Mouse (Mus musculus): ENCODE results near the gene Atp13a2.

Gene Atp13a2

DNA sequence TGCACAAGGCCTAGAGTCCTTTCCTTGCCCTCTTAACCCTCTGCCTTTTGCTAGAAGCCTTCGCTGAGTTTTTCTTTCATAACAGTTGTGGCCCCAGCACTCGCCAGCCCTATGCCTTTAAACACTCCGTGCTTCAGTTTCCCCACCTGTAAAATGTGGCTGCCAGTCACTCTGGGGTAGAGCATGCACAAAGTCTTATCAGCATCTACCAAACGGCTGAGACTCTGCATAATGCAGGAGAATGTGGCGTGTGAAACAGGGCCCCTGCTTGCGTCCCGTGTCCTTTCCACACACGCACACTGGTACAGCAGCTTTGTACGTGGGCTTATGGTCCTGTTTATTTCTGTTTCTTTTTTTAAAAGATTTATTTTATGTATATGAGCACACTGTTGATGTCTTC is 10.1 kb downstream of the Atp13a2 start:
- DNase-seq (ENCODE audit: low spot score): no peak

DNA sequence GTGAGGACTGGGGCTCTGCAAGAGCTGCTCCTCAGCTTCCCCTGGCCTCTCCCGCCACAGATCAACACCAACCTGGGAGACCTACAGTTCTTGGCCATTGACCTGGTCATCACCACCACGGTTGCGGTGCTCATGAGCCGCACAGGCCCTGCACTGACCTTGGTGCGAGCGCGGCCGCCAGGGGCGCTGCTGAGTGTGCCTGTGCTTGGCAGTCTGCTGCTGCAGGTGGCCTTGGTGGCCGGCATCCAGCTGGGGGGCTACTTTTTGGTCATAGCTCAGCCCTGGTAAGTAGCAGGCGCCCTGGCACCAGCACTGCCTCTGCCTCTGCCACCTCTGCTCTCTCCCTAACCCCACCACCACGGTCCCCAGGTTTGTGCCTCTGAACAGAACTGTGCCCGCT is 19.3 kb downstream of the Atp13a2 start:
- DNase-seq (ENCODE audit: low spot score): no peak

- DNase-seq (ENCODE audit: low spot score): no peak
Observed at GRCm38 (mm10) chr4:141008028-141008427, 21.4 kb downstream of the Atp13a2 start.

GRCm38 (mm10) chr4:141010118-141010517 is 23.4 kb downstream of the Atp13a2 start, which contains the start of gene Mfap2:
Gene Mfap2, plus strand, starts transcription at chr4:141010418.
- no peak for DNase-seq (ENCODE audit: low spot score)

- no peak for DNase-seq (ENCODE audit: low spot score)
Observed at GRCm38 (mm10) chr4:141010526-141010925, 23.9 kb downstream of the Atp13a2 start.

DNA sequence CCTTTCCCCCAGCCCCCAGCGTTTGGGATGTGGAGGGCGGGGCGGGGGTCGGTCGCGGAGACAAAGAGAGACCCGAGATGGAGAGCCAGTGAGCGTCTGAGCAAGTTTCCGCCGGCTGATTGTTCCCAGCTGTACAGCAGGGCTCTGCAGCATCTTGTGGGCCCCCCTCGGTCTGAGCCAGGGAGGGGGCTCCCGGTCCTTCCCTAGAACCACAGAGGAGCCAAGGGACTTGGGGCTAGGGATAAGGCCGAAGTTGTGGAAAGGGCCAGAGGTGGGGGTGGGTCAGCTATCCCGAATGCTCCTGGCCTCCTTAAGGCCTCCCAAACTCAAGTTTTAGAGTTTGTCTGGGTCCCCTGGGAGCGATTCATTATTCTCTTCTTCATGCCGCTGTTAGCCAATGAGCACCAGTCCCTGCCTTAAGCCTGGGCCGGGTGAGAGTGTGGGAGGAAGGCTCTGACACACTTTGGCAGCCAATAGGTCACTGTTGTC is 24.3 kb downstream of the Atp13a2 start:
- no peak for DNase-seq (ENCODE audit: low spot score)

DNA sequence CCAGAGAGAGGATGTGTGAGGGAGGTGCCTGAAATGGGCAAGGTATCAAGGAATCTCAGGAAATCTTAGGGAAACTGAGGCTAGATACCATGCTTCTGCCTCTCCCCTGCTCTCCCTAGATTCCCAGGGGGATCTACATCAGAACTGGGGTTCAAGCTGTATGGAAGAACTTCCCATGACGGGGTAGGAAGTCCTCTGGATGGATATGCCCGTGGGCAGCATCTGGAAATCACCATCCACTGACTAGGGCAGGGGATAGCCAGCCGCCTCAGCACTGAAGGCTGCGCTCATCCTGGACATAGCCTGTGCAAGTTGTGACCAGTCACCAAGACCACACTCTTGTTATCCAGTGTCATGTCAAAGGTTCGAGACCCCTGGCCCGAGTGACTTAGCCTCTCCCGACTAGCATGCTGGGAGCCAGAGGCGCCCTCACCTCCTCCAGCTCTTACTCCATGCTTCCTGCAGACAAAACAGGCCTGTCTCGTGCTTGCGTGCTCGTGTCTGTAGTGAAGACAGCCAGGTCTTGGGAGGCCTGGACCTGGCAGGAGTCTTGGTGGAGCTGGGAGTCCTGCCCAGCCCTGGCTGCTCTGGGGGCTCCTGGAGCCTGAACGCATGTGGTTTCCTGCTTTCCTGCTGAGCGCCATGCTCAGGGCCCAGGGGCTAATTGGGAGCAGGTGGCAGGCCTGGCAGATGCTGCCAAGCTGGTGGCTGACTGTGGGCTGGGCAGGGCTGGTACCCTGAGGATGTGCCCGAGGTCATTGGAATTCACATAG is 25.1 kb downstream of the Atp13a2 start:
- DNase-seq (ENCODE audit: low spot score): no peak

DNA sequence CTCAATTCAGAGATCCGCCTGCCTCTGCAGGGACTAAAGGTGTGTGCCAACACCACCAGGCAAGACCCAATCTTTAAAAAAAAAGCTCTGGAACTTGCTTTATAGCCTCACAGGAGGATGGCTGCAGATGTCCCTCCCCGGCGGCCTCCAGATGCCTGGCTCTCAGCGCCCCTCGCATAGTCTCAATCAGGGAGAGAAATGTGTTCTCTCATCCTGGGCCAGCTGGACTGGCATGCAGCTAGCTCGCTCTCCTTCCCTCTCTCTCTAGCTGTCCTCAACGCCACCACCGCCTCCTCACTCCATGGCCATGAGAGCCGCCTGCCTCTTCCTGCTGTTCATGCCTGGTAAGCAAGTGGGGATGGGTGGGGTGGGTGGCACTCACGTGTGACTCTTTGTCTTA is 25.9 kb downstream of the Atp13a2 start:
- DNase-seq (ENCODE audit: low spot score): no peak

DNA sequence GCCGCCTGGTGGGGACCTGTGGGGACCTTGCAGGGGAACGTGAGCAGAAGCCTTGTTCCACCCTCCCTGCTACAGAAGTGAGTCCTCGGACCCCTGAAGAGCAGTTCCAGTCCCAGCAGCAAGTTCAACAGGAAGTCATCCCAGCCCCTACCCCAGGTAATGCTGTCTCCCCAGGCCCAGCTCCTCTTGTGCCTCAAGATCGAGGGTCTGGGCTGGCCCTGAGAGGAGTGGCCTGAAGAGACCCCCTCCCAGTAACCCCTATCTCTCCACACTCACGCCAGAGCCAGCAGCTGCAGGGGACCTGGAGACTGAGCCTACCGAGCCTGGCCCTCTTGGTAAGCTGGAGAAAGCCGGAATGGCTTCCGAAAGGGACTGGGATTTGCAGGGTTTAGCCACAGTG is 27.4 kb downstream of the Atp13a2 start:
- no peak for DNase-seq (ENCODE audit: low spot score)

GRCm38 (mm10) chr4:141014856-141015255 is 28.2 kb downstream of the Atp13a2 start:
- DNase-seq (ENCODE audit: low spot score): no peak

DNA sequence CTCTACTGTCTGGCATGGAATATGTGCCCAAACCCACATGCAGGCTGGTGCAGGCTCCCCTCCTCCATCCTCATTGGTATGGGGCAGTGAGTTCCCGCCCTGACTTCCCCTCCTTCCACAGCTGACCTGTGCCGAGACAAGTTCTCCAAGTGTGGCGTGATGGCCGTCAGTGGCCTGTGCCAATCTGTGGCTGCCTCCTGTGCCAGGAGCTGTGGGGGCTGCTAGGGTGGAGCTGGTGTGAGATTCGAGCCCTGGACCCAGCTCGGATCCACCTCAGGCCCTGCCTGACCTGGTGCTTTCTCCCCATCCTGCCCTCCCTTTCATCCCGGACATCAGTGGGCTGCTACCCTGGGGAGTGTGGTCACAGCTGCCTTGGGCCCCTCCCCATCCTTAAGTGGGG is 28.7 kb downstream of the Atp13a2 start:
- no peak for DNase-seq (ENCODE audit: low spot score)

GRCm38 (mm10) chr4:141016311-141016710 is 29.6 kb downstream of the Atp13a2 start:
- no peak for DNase-seq (ENCODE audit: low spot score)

- DNase-seq (ENCODE audit: low spot score): no peak
Observed at GRCm38 (mm10) chr4:141017657-141018436, 31.2 kb downstream of the Atp13a2 start.

DNA sequence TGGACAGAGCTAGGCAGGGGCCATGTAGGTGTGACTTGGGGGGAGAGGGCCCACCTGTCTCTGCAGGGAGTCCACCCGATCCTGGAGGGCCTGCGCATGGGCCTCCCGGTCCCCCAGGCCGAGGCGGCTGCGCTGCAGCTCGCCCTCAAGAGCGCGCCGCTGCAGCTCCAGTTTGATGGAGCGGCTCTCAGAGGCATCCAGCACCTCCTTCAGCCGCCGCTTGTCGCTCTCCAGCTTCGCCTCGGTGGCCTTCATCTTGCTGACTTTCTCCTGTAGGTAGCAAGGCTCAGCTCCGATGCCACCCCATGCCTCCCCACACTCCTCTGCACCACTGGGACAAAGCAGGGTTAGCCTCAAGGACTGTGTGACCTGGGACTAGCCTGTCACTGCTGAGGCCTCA is 33.5 kb downstream of the Atp13a2 start:
- DNase-seq (ENCODE audit: low spot score): no peak

DNA sequence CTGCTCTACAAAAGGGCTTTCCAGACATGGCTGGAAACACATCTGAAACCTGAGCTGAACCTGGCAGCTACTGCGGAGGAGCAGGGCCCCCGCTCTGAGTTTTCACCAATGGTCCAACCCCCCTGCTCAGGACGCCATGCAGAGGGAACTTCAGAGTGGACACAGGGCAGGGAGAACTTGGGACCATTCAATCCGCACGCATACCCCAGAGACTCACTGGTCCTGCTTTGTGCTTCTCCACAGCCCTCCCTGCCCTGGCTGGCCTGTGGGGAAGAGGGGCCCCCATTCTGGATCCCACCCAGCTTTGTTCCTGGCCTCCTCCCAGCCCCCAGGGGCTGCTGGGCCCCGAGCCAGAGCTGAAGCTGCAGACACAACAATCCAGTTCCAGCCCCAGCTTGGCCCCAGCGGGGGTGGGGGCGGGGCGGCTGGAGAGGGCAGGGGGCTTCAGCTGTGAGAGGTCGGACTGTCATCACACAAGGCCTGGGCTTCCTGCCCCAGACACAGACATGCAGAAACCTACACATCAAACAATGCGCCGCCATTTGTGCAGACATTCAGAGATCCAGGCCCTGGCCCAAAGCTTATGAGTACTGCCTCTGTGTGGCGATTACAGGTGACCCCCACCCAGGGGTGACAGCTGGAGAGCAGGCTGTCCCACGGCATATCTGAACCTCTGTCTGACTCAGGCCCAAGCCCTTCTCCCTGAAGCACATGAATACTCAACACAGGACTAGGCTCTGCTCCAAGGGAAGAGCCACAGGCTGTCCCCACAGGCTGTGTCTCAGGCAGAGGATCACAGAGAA is 34.3 kb downstream of the Atp13a2 start:
- no peak for DNase-seq (ENCODE audit: low spot score)

- no peak for DNase-seq (ENCODE audit: low spot score)
Observed at GRCm38 (mm10) chr4:141021614-141021929, 34.9 kb downstream of the Atp13a2 start.

GRCm38 (mm10) chr4:141024052-141024451 is 37.4 kb downstream of the Atp13a2 start:
- DNase-seq (ENCODE audit: low spot score): no peak

GRCm38 (mm10) chr4:141024992-141025391 is 38.3 kb downstream of the Atp13a2 start:
- DNase-seq (ENCODE audit: low spot score): no peak

GRCm38 (mm10) chr4:141030541-141031206 is 44.0 kb downstream of the Atp13a2 start:
- no peak for DNase-seq (ENCODE audit: low spot score)

- no peak for DNase-seq (ENCODE audit: low spot score)
Observed at GRCm38 (mm10) chr4:141031733-141032132, 45.1 kb downstream of the Atp13a2 start.

GRCm38 (mm10) chr4:141033606-141034549 is 47.2 kb downstream of the Atp13a2 start:
- DNase-seq (ENCODE audit: low spot score): no peak

All from urinary bladder, postnatal 10 days (tissue).